Mouse (Mus musculus) neural tube, embryonic 12.5 days (tissue): ENCODE data around the gene Wwc1. TPM values are rescaled to one million over a fixed set of nuclear protein-coding genes. Genes with fewer than 3 reads are reported as not detected.
"Not testable (repeated sequence)": the region's sequence is repeated elsewhere in the genome, so short reads cannot be mapped to it uniquely, and the experiment has no call there.

Experiments
- ATAC-seq: fragments of 200-750 bp; cut with Nextera tagmentation; 2 replicates; pipeline ENCODE4 v1.8.0; 2017; ENCODE audit warnings: low read depth, mild to moderate bottlenecking, moderate TSS enrichment, moderate library complexity; ENCODE audit not compliant: low FRiP score
- H3K27ac ChIP-seq: fragments of 300-500 bp; sonication (generic); 2 replicates; pipeline ENCODE4 v1.5.1; 2016
- H3K27me3 ChIP-seq: fragments of 300-500 bp; sonication (generic); replicated peaks from 2 replicates; pipeline ENCODE4 v1.6.1; 2016; ENCODE audit warnings: mild to moderate bottlenecking
- H3K36me3 ChIP-seq: fragments of 300-500 bp; sonication (generic); 2 replicates; pipeline ENCODE4 v1.6.1; 2016; ENCODE audit warnings: mild to moderate bottlenecking
- H3K4me1 ChIP-seq: fragments of 300-500 bp; sonication (generic); 2 replicates; pipeline ENCODE4 v1.6.1; 2016
- H3K4me2 ChIP-seq: fragments of 300-500 bp; sonication (generic); replicated peaks from 2 replicates; pipeline ENCODE4 v1.6.1; 2016; ENCODE audit warnings: mild to moderate bottlenecking
- H3K4me3 ChIP-seq: fragments of 300-500 bp; sonication (generic); 2 replicates; pipeline ENCODE4 v1.5.1; 2016
- H3K9ac ChIP-seq: fragments of 300-500 bp; sonication (generic); 2 replicates; pipeline ENCODE4 v1.6.1; 2016; ENCODE audit warnings: mild to moderate bottlenecking
- H3K9me3 ChIP-seq: fragments of 300-500 bp; sonication (generic); 2 replicates; pipeline ENCODE4 v1.6.1; 2016; ENCODE audit warnings: mild to moderate bottlenecking
- WGBS: fragments of 180-500 bp; shearing (Covaris S2); methylation state at CpG from one replicate; pipeline ENCODE4 v1.1.7; 2016; 5-methylcytosine and 5-hydroxymethylcytosine counted together
- polyA plus RNA-seq: library from polyadenylated mRNA; unstranded; fragments of >200 nt; fragmentation: Nextera tagmentation; extraction: Ambion mirVana; gene quantifications from 2 replicates; pipeline ENCODE4 v1.2.1, GENCODE M21; 2016

The Wwc1 gene
- polyA plus RNA-seq, 1 experiment from 2014 or later: 15.5 TPM

GRCm38 (mm10) chr11:35797751-35798494 is 182.4 kb downstream of the Wwc1 start:
- WGBS: 4% methylated on average over 77 of the region's 86 CpGs
- H3K27me3 ChIP-seq: peaks cover 46% of the 10 kb centered on the region

GRCm38 (mm10) chr11:35792800-35793199 is 187.5 kb downstream of the Wwc1 start:
- H3K4me2 ChIP-seq, ATAC-seq, H3K9ac ChIP-seq, H3K9me3 ChIP-seq, H3K27ac ChIP-seq, H3K4me1 ChIP-seq, H3K4me3 ChIP-seq, H3K36me3 ChIP-seq: not testable (repeated sequence)
- 85% methylated on average over 5 of the region's 5 CpGs for WGBS
- peaks cover 24% of the 10 kb centered on the region for H3K27me3 ChIP-seq

More at GRCm38 (mm10) chr11:35797751-35798494, 182.4 kb downstream of the Wwc1 start:
- H3K4me1 ChIP-seq: peaks cover 14% of the 10 kb centered on the region
- peak overlapping the region; percentile 59; the same call in 1 of the 2 replicates for H3K27ac ChIP-seq
- peak; percentile 66 for ATAC-seq
- H3K36me3 ChIP-seq: no peaks in the 10 kb centered on the region
- H3K4me3 ChIP-seq: peak overlapping the region; percentile 67
- peak overlapping the region; percentile 77 for H3K9ac ChIP-seq
- H3K4me2 ChIP-seq: peak overlapping the region; percentile 87
- no peaks in the 10 kb centered on the region for H3K9me3 ChIP-seq

- H3K9me3 ChIP-seq: no peaks in the 10 kb centered on the region
- ATAC-seq: no peak
- 78% methylated on average over 2 of the region's 2 CpGs for WGBS
Measured at GRCm38 (mm10) chr11:35788443-35788842, 191.9 kb downstream of the Wwc1 start.

More at GRCm38 (mm10) chr11:35788443-35788842, 191.9 kb downstream of the Wwc1 start:
- Histone ChIP-seq H3K27ac (no peak overlapping the region), H3K27me3 (no peaks in the 10 kb centered on the region), H3K4me1 (no peaks in the 10 kb centered on the region), H3K4me3 (no peak overlapping the region), H3K9ac (no peak overlapping the region), H3K4me2 (no peak overlapping the region), H3K36me3 (peaks cover 30% of the 10 kb centered on the region)

Other genes starting within 250 kb of the Wwc1 start
- 27.5 and 28.7 TPM in 2 replicates for gene Pank3, start 211.0 kb downstream of the Wwc1 start, polyA plus RNA-seq
- gene Fbll1, start 181.6 kb downstream of the Wwc1 start, polyA plus RNA-seq: 16.0 and 16.4 TPM in 2 replicates
- gene Rars, start 146.0 kb downstream of the Wwc1 start, polyA plus RNA-seq: 78.8 and 91.6 TPM in 2 replicates